Mouse (Mus musculus) forebrain, embryonic 11.5 days (tissue): ENCODE measurements at regions not wholly inside any gene's neighbourhood (a gene's known extent, or its start where the extent isn't known, plus 50 kb on each side); places are given as distances from the start of the nearest gene placed in this dataset.

ENCODE experiments used
- ATAC-seq: fragments of 200-750 bp; cut with Nextera tagmentation; replicated peaks from 2 replicates; pipeline ENCODE4 v1.8.0; 2017; ENCODE audit warnings: moderate TSS enrichment; ENCODE audit not compliant: low FRiP score
- DNase-seq: peaks from one replicate; pipeline ENCODE4 v3.0.0-alpha.2; 2017; ENCODE audit warnings: low spot score
- H3K27ac ChIP-seq: fragments of 300-500 bp; sonication (generic); 2 replicates; pipeline ENCODE4 v1.5.1; 2014; ENCODE audit warnings: low read depth, low read length
- H3K27me3 ChIP-seq: fragments of 300-500 bp; sonication (generic); 2 replicates; pipeline ENCODE4 v1.6.1; 2014; ENCODE audit warnings: mild to moderate bottlenecking, low read length, mixed read lengths; ENCODE audit not compliant: control insufficient read depth, insufficient read depth
- H3K36me3 ChIP-seq: fragments of 300-500 bp; sonication (generic); 2 replicates; pipeline ENCODE4 v1.6.1; 2014; ENCODE audit warnings: mild to moderate bottlenecking, low read length, moderate library complexity, mixed read lengths; ENCODE audit not compliant: control insufficient read depth, insufficient read depth
- H3K4me1 ChIP-seq: fragments of 300-500 bp; sonication (generic); replicated peaks from 2 replicates; pipeline ENCODE4 v1.6.1; 2014; ENCODE audit warnings: low read length, mixed read lengths; ENCODE audit not compliant: control insufficient read depth, insufficient read depth
- H3K4me2 ChIP-seq: fragments of 300-500 bp; sonication (generic); 2 replicates; pipeline ENCODE4 v1.6.1; 2014; ENCODE audit warnings: low read depth, mild to moderate bottlenecking, low read length, moderate library complexity, mixed read lengths; ENCODE audit not compliant: severe bottlenecking
- H3K4me3 ChIP-seq: fragments of 300-500 bp; sonication (generic); 2 replicates; pipeline ENCODE4 v1.5.1; 2014; ENCODE audit warnings: low read depth, low read length
- H3K9ac ChIP-seq: fragments of 300-500 bp; sonication (generic); 2 replicates; pipeline ENCODE4 v1.6.1; 2014; ENCODE audit warnings: low read length
- H3K9me3 ChIP-seq: fragments of 300-500 bp; sonication (generic); 2 replicates; pipeline ENCODE4 v1.6.1; 2016; ENCODE audit warnings: low read length, mixed read lengths; ENCODE audit not compliant: control insufficient read depth
- WGBS: fragments of 180-500 bp; shearing (Covaris S2); extraction: QIAGEN DNeasy Blood & Tissue Kit; methylation state at CpG from one replicate; pipeline ENCODE4 v1.1.7; 2014; 5-methylcytosine and 5-hydroxymethylcytosine counted together

- no peak overlapping the region for H3K4me2 ChIP-seq
- no peak overlapping the region for H3K4me3 ChIP-seq
- ATAC-seq, result no peak
- no peaks in the 10 kb centered on the region for H3K27me3 ChIP-seq
- no peaks in the 10 kb centered on the region for H3K9me3 ChIP-seq
- no peaks in the 10 kb centered on the region for H3K4me1 ChIP-seq
- no peak overlapping the region for H3K9ac ChIP-seq
- no peak overlapping the region for H3K27ac ChIP-seq
- 55% methylated on average over 4 of the region's 4 CpGs for WGBS
- H3K36me3 ChIP-seq, result no peaks in the 10 kb centered on the region
- no peak for DNase-seq
These were observed 100.2 kb upstream of the Top1 start for GRCm38 (mm10) chr2:160545527-160545926.

- 80% methylated on average over 19 of the region's 19 CpGs for WGBS
- no peak overlapping the region for H3K9ac ChIP-seq
- H3K27ac ChIP-seq, result no peak overlapping the region
- DNase-seq (no peak), ATAC-seq (no peak)
- H3K4me3 ChIP-seq, result no peak overlapping the region
- no peaks in the 10 kb centered on the region for H3K4me1 ChIP-seq
- H3K4me2 ChIP-seq, result no peak overlapping the region
- H3K36me3 ChIP-seq, result no peaks in the 10 kb centered on the region
- no peaks in the 10 kb centered on the region for H3K27me3 ChIP-seq
- H3K9me3 ChIP-seq, result no peaks in the 10 kb centered on the region
These were observed 93.5 kb upstream of the Top1 start for GRCm38 (mm10) chr2:160552121-160552669.

GRCm38 (mm10) chr2:160561711-160562110 lies 84.0 kb upstream of the Top1 start:
- no peaks in the 10 kb centered on the region for H3K9me3 ChIP-seq
- DNase-seq (no peak), ATAC-seq (no peak)
- H3K4me3 ChIP-seq, result no peak overlapping the region
- 46% methylated on average over 14 of the region's 14 CpGs for WGBS
- no peaks in the 10 kb centered on the region for H3K27me3 ChIP-seq
- H3K27ac ChIP-seq, result no peak overlapping the region
- H3K36me3 ChIP-seq, result no peaks in the 10 kb centered on the region
- no peak overlapping the region for H3K4me2 ChIP-seq
- no peak overlapping the region for H3K9ac ChIP-seq
- H3K4me1 ChIP-seq, result no peaks in the 10 kb centered on the region

GRCm38 (mm10) chr2:160567813-160568212 lies 77.9 kb upstream of the Top1 start:
- 91% methylated on average over 4 of the region's 4 CpGs for WGBS

GRCm38 (mm10) chr2:160569496-160569895 lies 76.2 kb upstream of the Top1 start:
- no peaks in the 10 kb centered on the region for H3K4me1 ChIP-seq
- whole genome bisulfite sequencing, result 82% methylated on average over 5 of the region's 5 CpGs
- no peaks in the 10 kb centered on the region for H3K36me3 ChIP-seq
- ATAC-seq (no peak), DNase-seq (no peak)
- H3K9me3 ChIP-seq, result no peaks in the 10 kb centered on the region
- H3K4me3 ChIP-seq, result no peak overlapping the region
- H3K27me3 ChIP-seq, result no peaks in the 10 kb centered on the region
- H3K27ac ChIP-seq, result no peak overlapping the region
- no peak overlapping the region for H3K9ac ChIP-seq
- no peak overlapping the region for H3K4me2 ChIP-seq

More at GRCm38 (mm10) chr2:160567813-160568212, 77.9 kb upstream of the Top1 start:
- no peak overlapping the region for H3K9ac ChIP-seq
- no peak overlapping the region for H3K27ac ChIP-seq
- no peaks in the 10 kb centered on the region for H3K4me1 ChIP-seq
- no peaks in the 10 kb centered on the region for H3K36me3 ChIP-seq
- no peak overlapping the region for H3K4me2 ChIP-seq
- no peaks in the 10 kb centered on the region for H3K9me3 ChIP-seq
- no peak for DNase-seq
- no peak for ATAC-seq
- no peaks in the 10 kb centered on the region for H3K27me3 ChIP-seq
- H3K4me3 ChIP-seq, result no peak overlapping the region

- no peak overlapping the region for H3K27ac ChIP-seq
- no peaks in the 10 kb centered on the region; the same call in 1 of the 2 replicates for H3K4me1 ChIP-seq
- no peak overlapping the region for H3K9ac ChIP-seq
- peaks cover 17% of the 10 kb centered on the region for H3K27me3 ChIP-seq
- no peak overlapping the region for H3K4me3 ChIP-seq
- WGBS, result 8% methylated on average over 17 of the region's 17 CpGs
- H3K36me3 ChIP-seq, result no peaks in the 10 kb centered on the region
- H3K9me3 ChIP-seq, result no peaks in the 10 kb centered on the region
- ATAC-seq (peak; percentile 80), DNase-seq (peak; percentile 92)
- H3K4me2 ChIP-seq, result peak overlapping the region; percentile 29; the same call in 1 of the 2 replicates
These were observed 67.0 kb upstream of the Top1 start for GRCm38 (mm10) chr2:160578384-160579320.

- WGBS, result 21% methylated on average over 9 of the region's 9 CpGs
- peaks cover 3% of the 10 kb centered on the region; the same call in 1 of the 2 replicates for H3K4me1 ChIP-seq
- DNase-seq, result no peak
These were observed 65.4 kb upstream of the Top1 start for GRCm38 (mm10) chr2:160580250-160580649.

GRCm38 (mm10) chr2:160581029-160581428 lies 64.7 kb upstream of the Top1 start:
- H3K4me1 ChIP-seq, result peaks cover 3% of the 10 kb centered on the region; the same call in 1 of the 2 replicates
- H3K27me3 ChIP-seq, result peaks cover 17% of the 10 kb centered on the region
- H3K4me2 ChIP-seq, result 0 out of 2 replicates have a peak overlapping the region, but pooled peaks have one; percentile 24
- no peaks in the 10 kb centered on the region for H3K36me3 ChIP-seq
- WGBS, result 2% methylated on average over 9 of the region's 9 CpGs
- ATAC-seq (peak; percentile 28), DNase-seq (peak; percentile 68)
- H3K27ac ChIP-seq, result no peak overlapping the region
- no peak overlapping the region for H3K4me3 ChIP-seq
- H3K9me3 ChIP-seq, result no peaks in the 10 kb centered on the region
- H3K9ac ChIP-seq, result no peak overlapping the region

More at GRCm38 (mm10) chr2:160580250-160580649, 65.4 kb upstream of the Top1 start:
- Histone ChIP-seq H3K27ac (no peak overlapping the region), H3K27me3 (peaks cover 17% of the 10 kb centered on the region), H3K4me2 (no peak overlapping the region), H3K9ac (no peak overlapping the region), H3K9me3 (no peaks in the 10 kb centered on the region), H3K36me3 (no peaks in the 10 kb centered on the region), H3K4me3 (no peak overlapping the region)
- ATAC-seq, result no peak
